Mouse (Mus musculus) adrenal gland, postnatal 25 days (tissue): Measurements from ENCODE around the gene Ddc. TPM values are rescaled to one million over a fixed set of nuclear protein-coding genes. Genes with fewer than 3 reads are reported as not detected.

Source experiments
- DNase-seq: peaks from one replicate; pipeline ENCODE4 v3.0.0; 2021; ENCODE audit warnings: mixed read lengths
- total RNA-seq: library from RNA; stranded (reverse); gene quantifications from 2 replicates; pipeline ENCODE4 v1.2.3, GENCODE M21; 2021

Ddc gene
- total RNA-seq, 1 experiment from 2014 or later = 70.3 TPM

DNA sequence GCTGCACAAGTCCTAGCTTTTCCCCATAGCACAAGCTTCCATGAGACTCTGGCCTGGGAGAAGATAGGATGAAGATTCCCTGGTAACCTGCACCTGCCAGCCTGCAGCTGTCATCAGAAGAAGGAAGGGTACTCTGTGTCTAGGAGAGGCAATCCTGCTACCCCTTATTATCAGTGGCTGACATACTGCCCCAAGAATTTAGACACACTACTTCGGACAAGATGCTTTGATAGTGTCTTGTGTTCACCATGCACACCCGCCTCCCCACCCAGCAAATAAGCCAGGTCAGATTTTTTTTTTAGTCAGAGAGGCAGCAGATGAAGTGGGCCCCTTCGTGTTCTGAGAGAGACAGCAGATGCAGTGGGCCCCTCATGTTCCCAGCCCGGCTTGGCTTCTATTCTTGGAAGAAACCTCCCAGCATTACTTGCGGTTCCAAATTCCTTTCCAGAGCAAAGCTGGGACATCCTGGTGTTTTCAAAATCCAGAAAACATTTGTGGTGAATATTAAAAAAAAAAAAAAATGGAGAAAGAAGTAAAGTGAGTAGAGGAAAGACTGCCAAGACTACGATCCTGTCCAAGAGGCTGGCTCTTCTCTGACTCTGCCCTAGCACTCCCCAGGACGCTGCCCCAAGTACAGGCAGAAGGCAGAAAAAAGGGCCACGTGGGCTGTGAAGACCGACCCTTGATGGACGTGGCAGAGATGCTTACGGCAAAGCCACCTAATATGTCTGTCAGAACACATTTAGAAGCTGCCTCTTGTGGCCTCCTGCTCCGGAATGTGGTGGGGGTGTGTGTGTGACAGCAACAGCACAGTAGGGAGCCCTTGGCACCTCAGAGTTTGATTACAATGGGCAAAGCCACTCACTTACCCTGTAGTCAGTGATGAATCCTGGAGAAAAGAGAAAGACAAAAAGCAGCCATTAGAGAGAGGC, 73.7 kb downstream of the Ddc start:
- no peak for DNase-seq

DNA sequence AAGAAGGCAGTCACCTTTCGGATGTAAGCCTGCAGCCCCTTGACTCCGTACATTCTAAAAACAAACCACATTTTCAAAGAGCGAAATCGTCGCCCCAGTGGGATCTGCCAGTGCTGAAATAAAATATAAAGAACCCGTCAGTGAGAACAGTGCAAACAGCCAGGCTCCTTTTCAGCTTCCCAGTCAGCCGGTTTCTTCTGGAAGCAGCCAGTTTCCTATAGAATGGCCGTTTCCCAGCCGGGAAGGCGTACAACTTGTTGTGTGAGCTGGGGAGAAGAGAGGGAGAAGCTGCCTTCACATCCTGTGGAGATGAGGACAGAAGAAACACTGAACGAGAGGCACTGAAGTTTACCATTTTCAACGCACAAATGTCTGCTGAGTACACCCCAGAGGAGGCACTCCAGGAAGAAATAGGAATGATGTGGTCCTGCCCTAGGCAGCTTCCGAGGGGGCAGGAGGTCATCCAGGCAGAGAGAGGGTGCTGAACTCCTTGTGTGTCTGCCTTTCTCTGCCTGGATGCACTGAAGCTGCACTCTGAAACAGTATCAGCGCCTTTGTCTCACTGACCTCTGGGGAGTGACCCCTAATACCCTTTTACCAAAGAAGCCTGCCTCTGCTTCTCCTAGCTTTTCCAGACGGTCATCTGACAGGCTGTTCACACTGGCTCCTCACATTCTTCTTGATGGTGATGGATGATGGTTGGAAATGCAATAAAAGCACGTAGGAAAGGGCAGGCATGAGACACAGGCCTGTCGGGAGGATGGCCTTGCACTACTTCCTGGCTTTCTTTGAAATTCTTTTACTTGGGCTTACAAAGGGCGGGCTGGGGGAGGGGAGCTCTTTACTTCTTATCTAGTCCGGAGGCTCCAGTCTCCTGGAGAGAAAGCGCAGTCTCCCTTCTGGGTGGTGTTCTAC, 75.5 kb downstream of the Ddc start:
- DNase-seq = peak; percentile 45

DNA sequence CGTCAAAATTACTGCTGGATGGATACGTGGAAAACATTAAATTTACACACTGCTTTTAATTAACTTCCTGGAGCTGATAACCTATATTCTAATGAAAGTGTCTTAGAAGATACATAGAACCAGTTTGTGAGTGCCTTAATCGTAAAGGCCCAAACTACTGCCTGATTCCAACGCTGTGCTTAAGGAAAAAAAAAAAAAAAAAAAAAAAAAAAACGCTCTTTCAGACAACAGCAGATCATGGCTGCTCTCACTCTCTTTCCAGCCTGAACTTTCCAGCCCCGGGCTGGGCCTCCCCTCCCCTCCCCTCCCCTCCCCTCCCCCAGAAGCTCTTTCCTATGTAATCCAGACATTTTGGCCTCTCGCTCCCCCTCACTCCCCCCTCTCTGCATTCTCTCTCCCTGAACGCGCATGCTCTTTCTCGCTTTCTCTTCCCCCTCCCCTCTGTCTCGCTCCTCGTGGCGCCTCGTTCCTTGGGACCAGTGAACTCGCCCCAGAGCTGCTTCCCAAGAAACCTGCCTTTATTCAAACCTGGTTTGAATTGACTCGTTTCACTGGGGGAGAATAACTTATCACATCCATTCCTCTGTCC, 76.5 kb downstream of the Ddc start:
- DNase-seq = peak; percentile 26

DNA sequence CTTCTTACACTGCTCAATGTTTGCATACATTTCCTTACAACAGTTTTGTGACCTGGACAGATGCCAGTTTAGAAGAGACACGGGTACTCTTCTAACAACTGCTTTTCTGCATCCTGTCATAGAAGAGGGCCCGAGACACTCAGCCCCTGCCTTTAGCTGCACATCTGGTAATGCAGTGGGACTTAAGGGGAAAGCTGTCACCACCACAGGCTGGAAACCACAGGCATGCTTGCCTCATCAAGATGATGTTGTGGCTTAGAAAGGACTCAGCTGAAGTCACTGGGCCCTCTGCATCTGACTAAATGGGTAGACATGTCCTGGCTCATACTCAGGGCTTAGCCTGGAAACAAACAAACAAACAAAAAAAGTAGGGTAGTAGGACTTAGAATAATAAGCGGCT, 77.2 kb downstream of the Ddc start:
- no peak for DNase-seq

DNA sequence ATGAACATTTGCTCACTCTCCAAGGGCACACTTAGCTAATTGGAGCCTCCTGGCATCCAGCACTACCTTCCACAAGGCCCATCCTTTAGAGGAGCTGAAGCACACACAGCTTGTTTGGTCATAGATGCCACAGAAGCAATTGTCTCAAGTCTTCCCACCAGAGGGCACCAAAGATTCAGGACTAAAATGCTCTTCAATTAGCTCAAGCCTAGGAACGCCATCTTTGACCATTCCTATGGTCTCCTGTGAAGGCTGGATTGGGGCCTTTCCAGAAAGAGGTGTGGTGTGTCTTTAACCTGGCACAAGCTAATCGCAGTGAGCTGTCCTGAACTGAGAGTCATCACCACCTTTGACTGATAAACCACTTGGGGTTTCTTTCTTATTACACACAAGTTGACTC, 77.7 kb downstream of the Ddc start:
- peak; percentile 56 for DNase-seq

DNA sequence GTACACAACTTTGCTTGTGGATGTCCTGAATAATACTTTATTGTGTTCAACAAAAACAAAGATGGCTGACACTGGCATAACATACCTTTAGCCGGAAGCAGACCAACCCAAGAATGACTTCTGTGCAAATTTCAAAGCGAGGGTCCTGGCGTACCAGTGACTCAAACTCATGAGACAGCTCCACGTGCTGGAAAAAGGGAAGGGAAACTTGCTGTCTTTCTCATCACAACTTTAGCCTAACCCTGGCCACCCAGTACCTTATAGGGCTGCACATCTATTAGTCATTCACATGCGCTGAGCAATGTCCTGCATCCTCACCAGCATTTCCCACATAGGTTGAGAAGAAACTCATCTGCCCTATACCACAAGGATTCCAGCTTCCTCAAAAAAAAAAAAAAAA, 78.7 kb downstream of the Ddc start:
- DNase-seq = no peak

DNA sequence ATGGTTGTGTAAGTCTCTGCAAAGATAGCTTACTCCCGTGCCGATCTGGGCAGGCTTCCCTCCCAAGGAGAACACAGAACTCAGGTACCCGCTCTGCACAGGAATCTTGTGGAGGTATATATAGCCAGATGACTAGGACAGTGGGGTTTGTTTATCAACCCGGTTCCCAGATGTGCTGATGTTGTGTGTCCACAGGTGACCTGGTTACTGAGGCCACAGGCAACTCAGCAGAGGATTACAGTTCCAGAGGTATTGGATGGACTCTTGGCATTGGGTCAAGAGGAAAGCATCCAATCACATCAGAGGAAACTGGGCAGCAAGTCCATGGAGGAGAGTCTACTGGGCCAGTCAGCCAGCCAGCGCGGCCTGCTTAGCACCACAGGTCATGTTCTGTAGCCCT, 79.1 kb downstream of the Ddc start:
- no peak for DNase-seq

DNA sequence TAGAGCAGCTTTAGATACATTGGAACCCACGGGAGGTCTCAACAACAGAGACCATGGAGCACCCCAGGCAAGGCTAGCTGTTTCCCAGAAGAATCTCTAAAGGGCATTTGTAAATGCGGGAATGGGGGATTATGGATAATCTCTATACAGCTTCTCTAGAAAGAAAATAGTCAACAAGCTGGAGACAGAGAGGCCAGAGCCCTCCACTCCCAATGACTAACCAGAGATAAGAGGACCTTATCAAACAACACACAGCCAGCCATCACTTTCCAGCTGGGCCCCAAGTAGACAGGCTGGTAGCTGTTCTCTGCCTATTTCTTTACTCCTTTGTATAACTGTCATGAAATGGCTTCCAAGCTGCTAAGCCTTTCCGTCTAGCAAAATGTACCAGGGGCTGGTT, 82.2 kb downstream of the Ddc start:
- DNase-seq = no peak

DNA sequence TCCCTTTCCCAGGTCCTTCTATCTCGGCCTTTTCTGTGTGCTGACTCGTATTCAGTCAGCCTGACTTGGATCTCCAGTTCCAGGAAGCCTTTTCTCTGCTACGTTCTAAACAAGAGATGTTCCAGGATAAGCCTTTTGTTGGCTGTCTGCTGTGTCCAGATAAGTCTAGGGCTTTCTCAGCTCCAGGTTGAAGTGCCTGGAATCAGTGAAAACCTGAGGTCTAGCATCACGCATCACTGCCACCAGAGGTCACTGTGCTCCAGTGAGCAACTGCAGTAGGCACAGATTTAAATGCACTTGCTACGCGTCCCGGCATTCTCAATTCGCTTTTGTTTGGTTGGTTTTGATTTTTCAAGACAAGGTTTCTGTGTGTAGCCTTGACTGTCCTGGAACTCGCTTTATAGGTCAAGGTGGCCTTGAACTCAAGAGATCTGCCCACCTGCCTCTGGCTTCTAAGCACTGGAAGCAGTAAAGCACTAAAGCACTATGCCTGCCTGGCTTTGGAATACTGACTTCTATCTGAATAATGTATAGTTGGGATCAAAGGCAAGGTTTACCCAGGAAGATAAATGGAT, 86.0 kb downstream of the Ddc start:
- DNase-seq = peak; percentile 72

DNA sequence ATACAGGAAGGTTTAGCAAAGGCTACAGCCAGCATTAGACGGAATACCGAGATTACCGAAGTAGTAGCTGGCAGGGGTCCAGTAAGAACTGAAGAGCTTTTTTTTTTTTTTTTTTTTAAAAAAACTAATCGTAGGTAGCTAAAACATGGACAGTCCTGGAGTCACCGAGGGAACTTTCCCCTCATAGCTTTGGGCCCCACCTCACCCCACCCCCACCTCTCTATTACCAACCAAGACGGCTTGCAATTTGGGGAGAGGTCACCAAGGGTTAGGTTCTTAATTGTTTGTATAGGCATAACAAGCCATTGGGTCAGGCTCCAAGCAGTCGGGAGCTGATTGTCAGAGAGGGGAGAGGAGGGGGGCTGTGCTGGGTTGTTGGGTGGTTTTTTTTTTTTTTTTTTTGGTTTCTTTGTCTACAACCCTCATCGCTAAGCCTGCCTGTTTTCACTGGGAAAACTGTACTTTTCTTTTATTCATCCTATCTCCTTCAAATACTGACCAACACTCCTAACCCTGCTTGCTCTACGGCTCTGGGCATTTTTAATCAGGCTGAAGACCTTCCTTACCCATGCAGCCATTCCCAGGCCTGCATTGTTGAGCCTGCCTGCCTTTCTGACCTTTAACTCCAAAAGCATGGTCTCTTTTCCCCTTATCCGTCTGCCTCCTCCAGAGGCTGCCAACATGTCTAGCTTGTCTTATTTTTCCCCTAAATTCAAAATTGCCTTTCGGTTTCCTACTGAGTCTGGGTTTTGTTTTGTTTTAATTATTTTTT, 88.4 kb downstream of the Ddc start:
- DNase-seq = no peak

DNA sequence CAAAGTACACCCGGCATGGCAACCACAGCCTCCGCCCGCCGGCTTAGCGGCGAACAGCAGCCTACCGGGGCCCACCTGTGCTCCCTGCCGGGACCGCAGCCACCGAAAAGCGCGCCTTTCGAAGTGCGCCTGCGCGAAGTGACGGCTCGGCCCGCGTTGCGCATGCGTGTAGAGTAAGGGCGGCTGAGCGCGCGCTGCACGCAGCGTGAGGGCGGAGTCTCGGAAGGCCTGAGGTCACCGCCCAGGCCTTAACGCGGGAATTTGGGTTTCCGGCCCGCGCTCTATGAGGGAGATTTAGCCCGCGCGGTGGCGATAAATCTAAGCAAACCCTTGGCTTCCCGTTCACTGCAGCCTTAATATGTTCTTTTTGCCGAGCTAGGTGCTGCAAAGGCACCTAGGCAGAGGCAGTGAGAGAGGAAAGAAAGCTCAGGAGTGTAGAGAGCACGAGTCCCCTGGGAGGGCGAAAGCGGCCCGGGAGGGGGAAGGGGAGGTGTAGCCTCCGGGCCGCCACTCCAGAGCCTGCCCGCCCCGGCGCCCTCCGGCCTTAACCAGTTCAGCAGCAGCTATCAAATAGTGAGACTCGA, 89.0 kb downstream of the Ddc start, which contains the start of gene Fignl1:
TSS of gene Fignl1 (minus strand) at position 143 of the 584 bp plus-strand sequence.
- peak; percentile 97 for DNase-seq

DNA sequence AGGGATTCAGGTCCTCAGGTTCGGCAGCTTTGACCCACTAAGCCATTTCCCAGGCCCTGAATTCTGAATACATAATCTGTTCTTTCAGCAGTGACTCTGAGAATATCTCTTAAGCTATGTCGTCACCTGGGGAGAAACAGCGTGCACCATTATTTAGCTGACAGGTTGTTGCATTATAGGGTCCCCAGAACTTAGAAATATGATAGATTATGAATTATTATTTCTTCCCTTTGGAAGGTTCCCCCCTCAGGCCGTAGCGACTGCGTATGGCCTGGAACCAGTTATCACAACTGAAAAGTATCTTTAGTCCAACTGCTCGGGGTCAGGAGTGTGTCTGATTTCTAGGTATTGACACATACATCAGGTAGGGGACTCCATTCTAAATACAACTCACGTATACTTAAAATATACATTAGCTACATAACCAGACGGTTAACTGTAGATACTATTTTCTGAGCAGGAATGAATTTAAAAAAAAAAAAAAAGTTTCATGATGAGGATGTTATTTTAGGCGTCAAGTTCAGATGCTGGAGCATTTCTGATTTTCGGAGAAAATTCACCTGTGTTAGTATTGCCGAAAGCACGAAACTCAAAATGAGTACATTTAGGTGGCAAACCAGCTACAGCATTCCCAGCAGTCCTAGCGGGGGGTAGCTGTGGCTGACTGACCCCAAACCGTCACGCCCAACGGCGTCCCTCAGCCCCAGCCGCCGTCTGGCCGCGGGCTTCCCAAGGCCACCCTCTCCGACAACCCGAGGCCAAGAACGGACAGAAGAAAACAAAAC, 89.7 kb downstream of the Ddc start:
- DNase-seq = no peak

DNA sequence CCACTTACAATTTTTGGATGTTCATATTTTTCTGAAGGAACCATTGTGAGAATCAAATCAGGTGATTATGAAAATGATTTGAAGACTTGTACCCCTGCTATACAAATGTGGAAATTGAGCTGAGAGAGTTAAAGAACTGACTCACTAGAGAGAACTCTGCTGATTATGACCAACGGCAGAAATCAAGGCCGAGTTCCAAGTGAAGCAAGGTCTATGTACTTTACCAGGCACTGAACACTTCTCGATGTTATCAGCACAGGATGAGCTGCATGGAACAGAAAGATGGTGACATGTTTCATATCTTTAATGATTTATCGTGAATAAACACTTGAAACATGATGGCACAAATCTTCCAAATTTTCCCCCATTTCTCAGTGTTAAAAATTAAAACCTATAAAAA, 92.0 kb downstream of the Ddc start:
- no peak for DNase-seq

DNA sequence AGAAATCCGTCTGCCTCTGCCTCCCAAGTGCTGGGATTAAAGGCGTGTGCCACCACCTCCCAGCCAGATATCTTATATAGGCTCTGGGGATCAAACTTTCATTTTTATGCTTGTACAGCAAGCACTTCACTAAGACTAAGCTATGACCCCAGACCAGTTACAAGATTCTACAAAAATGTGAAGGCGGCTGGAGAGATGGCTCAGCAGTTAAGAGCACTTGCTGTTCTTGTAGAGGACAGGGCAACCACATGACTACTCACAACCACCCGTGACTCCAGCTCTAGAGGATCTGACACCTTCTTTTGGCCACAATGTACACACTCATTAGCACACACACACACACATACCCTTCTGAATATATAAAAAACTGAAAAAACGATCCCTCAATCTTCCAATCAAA, 93.5 kb downstream of the Ddc start:
- no peak for DNase-seq

DNA sequence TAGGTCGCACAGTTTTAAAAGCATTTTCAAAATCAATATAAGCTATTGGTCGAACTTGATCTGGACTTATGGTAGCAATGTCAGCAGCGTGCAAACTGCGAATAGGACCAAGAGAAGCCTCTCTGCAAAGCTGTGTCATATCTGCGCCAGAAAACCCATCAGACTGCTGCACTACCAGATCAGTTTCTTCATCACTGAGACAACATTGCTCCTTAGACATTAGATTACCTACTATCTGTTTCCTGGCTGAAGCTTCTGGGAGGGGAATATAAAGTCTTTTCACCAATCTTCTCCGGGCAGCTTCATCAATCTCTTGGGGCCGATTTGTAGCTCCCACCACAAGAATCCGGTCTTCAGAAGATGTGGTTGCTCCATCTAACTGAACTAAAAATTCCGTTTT, 96.9 kb downstream of the Ddc start:
- DNase-seq = no peak

DNA sequence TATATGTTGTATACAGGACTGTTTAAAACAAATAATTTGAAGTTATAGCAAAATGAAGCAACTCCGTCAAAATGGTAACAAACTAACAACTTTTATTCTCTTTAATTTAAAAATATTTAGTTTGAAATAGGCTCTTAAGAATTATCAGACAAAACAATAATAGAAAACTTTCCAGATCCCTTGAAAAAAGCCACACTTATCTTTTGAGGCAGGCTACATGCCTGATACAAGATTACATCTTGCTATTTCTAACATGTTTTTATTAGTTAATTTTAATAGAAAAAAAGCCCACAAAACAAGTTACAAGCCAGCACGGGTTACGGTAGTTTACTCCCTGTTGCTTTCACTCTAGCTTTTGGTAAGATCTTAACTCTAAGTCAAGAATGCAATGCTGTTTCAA, 97.6 kb downstream of the Ddc start:
- no peak for DNase-seq

DNA sequence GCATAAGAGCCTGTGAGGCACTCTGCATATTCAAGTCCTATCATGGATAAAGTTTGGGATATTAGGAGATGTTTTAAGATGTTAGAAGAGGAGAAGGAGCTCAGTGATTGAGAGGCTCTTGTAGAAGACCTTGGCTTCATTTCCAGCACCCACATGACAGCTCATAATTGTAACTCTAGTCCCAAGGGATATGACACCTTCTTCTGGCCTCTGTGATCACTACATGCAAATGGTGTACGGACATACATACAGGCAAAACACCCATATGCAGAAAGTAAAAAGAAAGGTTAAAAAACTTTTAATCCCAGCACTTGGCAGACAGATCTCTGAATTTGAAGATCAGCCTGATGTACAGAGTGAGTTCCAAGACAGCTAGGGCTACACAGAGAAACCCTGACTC, 99.3 kb downstream of the Ddc start:
- DNase-seq = no peak

DNA sequence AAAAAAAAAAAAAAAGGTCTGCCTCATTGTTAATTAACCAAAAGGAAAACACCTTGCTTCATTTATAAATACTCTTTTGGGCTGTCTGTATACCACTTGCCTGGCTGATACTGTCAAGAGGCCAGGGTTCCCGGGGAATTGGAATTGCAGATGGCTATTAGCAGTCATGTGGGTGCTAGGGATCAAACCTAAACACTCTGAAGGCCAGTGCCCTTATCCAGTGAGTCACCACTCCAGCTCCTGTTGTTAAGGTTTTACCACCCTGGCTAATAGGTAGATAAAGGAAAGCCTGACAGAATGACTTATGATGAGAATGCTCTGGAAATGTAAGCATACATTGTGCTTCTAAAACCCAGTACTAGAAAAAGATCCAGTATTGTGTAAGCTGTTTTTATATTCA, 103.3 kb downstream of the Ddc start:
- DNase-seq = no peak

DNA sequence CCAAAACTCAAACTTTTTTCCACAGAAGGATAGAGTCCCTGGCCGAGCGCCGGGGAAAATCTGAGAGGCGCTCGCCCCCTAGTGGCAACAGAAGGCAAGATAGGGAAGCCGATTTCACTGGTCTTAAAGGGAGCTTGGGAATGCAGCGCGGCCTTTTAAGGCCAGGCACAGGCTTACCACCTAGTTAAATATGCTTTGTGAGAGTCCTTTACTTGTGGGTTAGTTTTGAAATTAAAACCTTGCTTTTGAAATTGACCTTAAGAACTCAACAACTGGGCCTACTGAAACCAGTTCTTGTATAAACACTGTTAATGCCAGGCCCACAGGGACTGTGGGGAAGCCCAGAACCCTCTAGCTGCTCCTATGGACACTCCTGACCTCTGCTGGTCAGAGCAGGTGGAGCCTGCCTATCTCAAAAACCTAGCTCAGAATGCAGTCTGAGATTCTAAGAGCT, 109.4 kb downstream of the Ddc start:
- peak; percentile 75 for DNase-seq

DNA sequence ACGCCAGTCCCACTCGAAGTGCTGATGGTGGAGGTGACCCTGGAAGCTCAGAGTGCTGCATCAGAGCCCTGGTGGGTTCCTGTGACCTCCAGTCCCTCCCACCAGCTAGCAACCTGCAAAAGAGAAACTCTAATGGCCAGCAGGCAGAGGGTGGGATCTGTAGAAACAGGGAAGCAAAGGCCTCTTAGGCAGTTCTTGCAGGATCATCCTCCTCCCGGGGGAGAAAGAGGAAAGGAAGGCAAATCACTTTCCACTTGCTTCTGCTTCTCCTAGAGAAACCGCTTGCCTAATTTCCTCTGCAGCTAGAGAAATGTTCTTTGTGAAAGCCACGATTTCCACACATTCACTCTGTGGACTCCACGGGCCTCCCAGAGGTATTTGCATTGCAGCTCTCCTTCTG, 112.5 kb downstream of the Ddc start:
- DNase-seq = no peak
